Mouse (Mus musculus): ENCODE data around the gene Tmem106a. TPM values are rescaled to one million over a fixed set of nuclear protein-coding genes. Genes with fewer than 3 reads are reported as not detected.
"Not testable (repeated sequence)": the region's sequence is repeated elsewhere in the genome, so short reads cannot be mapped to it uniquely, and the experiment has no call there.

Tmem106a gene
- polyA plus RNA-seq, 1 experiment from 2014 or later, result 2.8 TPM

DNA sequence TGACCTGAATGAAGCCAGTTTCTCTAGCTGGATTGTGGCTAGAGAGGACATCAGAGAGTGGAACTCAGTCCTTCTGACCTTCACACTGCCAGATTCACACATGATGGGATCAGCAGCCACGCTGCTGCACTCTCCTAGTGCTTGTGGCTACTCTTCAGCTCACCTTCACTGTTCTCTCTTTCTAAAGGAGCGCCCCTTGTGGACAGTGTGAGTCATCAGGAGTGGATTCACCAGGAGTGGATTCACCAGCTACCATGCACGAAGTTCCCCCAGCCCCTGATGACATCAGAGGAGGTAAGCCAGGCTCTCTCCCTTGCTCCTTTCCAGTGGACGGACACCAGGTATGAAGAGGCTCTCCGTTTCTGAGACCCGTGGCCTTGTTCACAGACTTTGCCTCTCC is 5.9 kb upstream of the Tmem106a start:
- Histone ChIP-seq H3K9me3 (no peaks in the 10 kb centered on the region), H3K4me1 (no peaks in the 10 kb centered on the region), H3K27me3 (replicated peaks) (no peaks in the 10 kb centered on the region), H3K4me3 (no peak overlapping the region), H3K9ac (no peak overlapping the region), H3K36me3 (peaks cover 93% of the 10 kb centered on the region), H3K4me2 (replicated peaks) (no peak overlapping the region), H3K27ac (no peak overlapping the region)
- 83% methylated on average over 6 of the region's 6 CpGs for WGBS
- ATAC-seq (ENCODE audit: low FRiP score, low read depth), result no peak

DNA sequence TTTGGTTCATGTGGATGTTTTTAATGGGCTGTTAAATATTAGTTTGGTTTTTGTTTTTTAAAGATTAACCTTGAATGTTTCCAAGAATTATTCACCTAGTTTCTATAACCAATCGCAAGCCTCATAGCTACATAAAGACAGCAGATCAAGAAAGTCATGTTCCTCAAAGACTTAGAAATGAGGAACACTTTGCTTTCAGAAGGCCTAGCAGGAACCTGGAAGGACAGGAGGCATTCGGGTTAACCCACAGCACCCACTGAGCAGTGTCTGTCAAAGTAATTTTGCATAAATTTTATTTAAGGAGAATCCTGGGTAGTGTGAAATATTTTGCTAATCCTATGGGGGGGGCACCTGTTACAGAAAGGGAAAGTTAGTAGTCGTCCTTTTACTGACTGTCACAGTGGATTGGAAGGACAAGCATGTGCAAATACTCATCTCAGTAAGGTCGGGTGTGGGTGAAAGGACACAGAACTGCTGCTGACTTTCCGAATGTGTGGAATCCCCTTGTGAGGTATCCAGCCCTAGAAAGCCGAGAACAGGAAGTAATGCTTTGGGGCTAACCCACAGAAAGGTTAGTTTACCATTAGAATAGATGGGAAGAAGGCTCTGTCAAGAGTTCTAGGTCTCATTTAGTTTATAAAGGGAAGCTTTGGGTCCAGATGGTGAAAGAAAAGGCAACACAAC is 819 bp upstream of the Tmem106a start:
- peaks cover 7% of the 10 kb centered on the region for H3K4me1 ChIP-seq
- H3K4me3 ChIP-seq, result no peak overlapping the region
- H3K36me3 ChIP-seq, result peaks cover 54% of the 10 kb centered on the region
- WGBS, result 72% methylated on average over 6 of the region's 6 CpGs
- H3K4me2 ChIP-seq (replicated peaks), result no peak overlapping the region
- H3K9me3 ChIP-seq, result no peaks in the 10 kb centered on the region
- H3K27me3 ChIP-seq (replicated peaks), result no peaks in the 10 kb centered on the region
- no peak overlapping the region for H3K9ac ChIP-seq
- no peak overlapping the region for H3K27ac ChIP-seq
- ATAC-seq (ENCODE audit: low FRiP score, low read depth), result no peak

DNA sequence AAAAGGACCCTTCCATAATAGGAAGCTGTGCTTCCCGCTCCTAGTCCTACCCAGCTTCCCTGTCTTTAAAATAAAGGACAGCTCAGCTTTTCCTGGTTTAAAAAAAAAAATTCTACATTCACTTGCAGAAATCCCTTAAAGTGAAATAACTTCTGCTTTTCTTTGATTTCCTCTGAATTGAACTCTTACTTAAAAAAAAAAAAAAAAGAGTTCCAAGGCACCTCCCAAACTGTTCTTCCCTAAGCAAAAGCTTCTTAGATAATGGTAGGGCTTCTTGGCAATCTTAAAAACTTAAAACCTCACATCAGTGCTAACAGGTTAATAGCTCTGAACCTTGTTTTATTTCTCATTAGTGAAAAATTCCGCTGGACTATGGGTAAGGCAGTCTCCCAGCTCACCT is 1.2 kb downstream of the Tmem106a start:
- Histone ChIP-seq H3K36me3 (peaks cover 38% of the 10 kb centered on the region), H3K4me3 (no peak overlapping the region), H3K4me2 (replicated peaks) (no peak overlapping the region), H3K9ac (no peak overlapping the region), H3K4me1 (peaks cover 7% of the 10 kb centered on the region), H3K9me3 (no peaks in the 10 kb centered on the region), H3K27me3 (replicated peaks) (no peaks in the 10 kb centered on the region), H3K27ac (no peak overlapping the region)
- 90% methylated on average over 2 of the region's 2 CpGs for WGBS
- no peak for ATAC-seq (ENCODE audit: low FRiP score, low read depth)

- not testable (repeated sequence) for H3K4me1 ChIP-seq; H3K4me3 ChIP-seq; ATAC-seq (ENCODE audit: low FRiP score, low read depth); H3K27me3 ChIP-seq (replicated peaks); H3K9ac ChIP-seq; H3K27ac ChIP-seq; H3K9me3 ChIP-seq; H3K4me2 ChIP-seq (replicated peaks)
- WGBS, result 91% methylated on average over 1 of the region's 1 CpGs
- peaks cover 22% of the 10 kb centered on the region for H3K36me3 ChIP-seq
Measured at GRCm38 (mm10) chr11:101585031-101585430, 3.0 kb downstream of the Tmem106a start.

GRCm38 (mm10) chr11:101585805-101586204 is 3.8 kb downstream of the Tmem106a start:
- peaks cover 7% of the 10 kb centered on the region for H3K4me1 ChIP-seq
- H3K36me3 ChIP-seq, result peaks cover 15% of the 10 kb centered on the region

DNA sequence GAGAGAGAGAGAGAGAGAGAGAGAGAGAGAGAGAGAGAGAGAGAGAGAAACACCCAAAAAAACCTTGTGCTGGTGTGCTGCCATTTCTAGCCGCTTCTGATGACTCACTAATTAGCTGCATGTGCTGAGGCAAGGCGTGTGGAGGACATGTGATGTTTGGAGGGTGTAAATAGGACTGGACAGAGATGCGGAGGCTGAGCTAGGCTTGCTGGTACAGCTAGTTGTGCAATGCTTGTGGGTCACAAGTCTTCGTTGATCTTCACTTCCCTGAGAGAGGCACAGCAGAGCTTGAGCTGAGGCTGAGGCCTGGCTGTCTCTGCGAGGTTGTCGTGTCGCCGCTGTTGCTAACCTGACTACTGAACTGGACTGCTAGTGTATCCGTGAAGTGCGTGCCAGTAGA is 5.6 kb downstream of the Tmem106a start:
- 94% methylated on average over 10 of the region's 10 CpGs for WGBS
- Histone ChIP-seq H3K27me3 (replicated peaks) (no peaks in the 10 kb centered on the region), H3K4me3 (no peak overlapping the region), H3K4me2 (replicated peaks) (no peak overlapping the region), H3K4me1 (no peaks in the 10 kb centered on the region), H3K9me3 (no peaks in the 10 kb centered on the region), H3K36me3 (peaks cover 10% of the 10 kb centered on the region), H3K27ac (no peak overlapping the region), H3K9ac (no peak overlapping the region)
- no peak for ATAC-seq (ENCODE audit: low FRiP score, low read depth)

More at GRCm38 (mm10) chr11:101585805-101586204, 3.8 kb downstream of the Tmem106a start:
- ATAC-seq (ENCODE audit: low FRiP score, low read depth), result no peak
- 82% methylated on average over 4 of the region's 4 CpGs for WGBS
- Histone ChIP-seq H3K9me3 (no peaks in the 10 kb centered on the region), H3K4me2 (replicated peaks) (no peak overlapping the region), H3K27ac (no peak overlapping the region), H3K27me3 (replicated peaks) (no peaks in the 10 kb centered on the region), H3K9ac (no peak overlapping the region), H3K4me3 (no peak overlapping the region)

GRCm38 (mm10) chr11:101588868-101589267 is 6.8 kb downstream of the Tmem106a start:
- H3K4me2 ChIP-seq (replicated peaks), result no peak overlapping the region
- H3K27me3 ChIP-seq (replicated peaks), result no peaks in the 10 kb centered on the region
- H3K4me3 ChIP-seq, result no peak overlapping the region
- H3K36me3 ChIP-seq, result peaks cover 6% of the 10 kb centered on the region
- 89% methylated on average over 7 of the region's 7 CpGs for WGBS
- no peak overlapping the region for H3K9ac ChIP-seq
- no peaks in the 10 kb centered on the region for H3K9me3 ChIP-seq
- no peak for ATAC-seq (ENCODE audit: low FRiP score, low read depth)
- no peaks in the 10 kb centered on the region for H3K4me1 ChIP-seq
- no peak overlapping the region for H3K27ac ChIP-seq

DNA sequence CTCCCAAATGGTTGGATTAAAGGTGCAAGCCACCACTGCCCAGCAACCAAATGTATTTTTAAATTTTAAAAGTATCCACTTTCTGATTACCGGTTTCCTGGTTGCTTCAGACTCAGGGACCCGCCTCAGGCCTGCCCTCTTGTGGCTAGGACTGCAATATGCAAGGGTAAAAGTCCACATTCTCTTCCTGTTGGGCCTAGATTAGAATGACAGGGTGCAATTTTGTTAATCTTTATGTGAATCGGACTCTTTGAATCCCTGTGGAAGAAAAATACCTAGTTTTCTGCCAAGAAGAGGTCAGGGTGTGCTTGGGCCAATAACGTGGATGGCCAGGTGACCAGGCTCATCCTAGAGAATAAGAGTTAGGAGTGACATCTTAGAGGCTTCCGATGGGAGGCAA is 7.4 kb downstream of the Tmem106a start:
- Histone ChIP-seq H3K27me3 (replicated peaks) (no peaks in the 10 kb centered on the region), H3K27ac (no peak overlapping the region), H3K4me3 (no peak overlapping the region), H3K9me3 (no peaks in the 10 kb centered on the region), H3K36me3 (peaks cover 6% of the 10 kb centered on the region), H3K4me1 (no peaks in the 10 kb centered on the region), H3K9ac (no peak overlapping the region), H3K4me2 (replicated peaks) (no peak overlapping the region)
- WGBS, result 31% methylated on average over 5 of the region's 5 CpGs
- ATAC-seq (ENCODE audit: low FRiP score, low read depth), result no peak

DNA sequence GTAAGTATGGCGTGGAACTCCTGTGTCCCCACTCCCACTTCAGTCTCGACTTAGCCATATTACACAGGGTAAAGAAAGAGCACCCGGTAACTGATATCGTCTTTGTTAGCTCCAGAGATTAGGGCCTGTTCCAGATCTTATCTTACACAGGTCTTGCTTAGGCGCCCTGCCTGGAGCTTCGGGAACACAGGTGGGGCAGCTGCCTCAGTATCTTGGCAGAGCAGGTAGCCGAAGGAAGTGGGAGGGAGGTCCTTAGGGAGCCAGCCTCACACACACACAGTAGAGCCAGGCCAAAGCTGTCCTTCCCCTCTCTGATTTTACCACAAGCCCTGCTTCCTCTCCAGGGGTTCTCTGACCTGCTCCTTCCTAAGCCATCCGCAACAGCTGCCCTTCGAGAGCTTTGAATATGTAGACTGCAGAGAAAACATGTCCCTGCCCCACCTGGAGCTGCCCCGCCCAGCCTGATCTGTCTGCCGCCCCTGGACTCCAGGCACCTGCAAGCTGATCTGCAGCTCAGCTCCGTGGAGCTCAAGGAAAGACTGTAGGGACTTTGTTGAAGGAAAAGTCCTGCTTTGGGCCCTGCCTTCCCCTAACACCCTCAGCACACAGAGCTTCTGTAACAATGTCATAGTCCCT is 8.1 kb downstream of the Tmem106a start:
- Histone ChIP-seq H3K4me1 (no peaks in the 10 kb centered on the region), H3K36me3 (peaks cover 6% of the 10 kb centered on the region), H3K9me3 (no peaks in the 10 kb centered on the region), H3K27me3 (replicated peaks) (no peaks in the 10 kb centered on the region), H3K27ac (no peak overlapping the region), H3K4me2 (replicated peaks) (no peak overlapping the region), H3K9ac (no peak overlapping the region), H3K4me3 (no peak overlapping the region)
- WGBS, result 82% methylated on average over 12 of the region's 12 CpGs
- ATAC-seq (ENCODE audit: low FRiP score, low read depth), result no peak

- Histone ChIP-seq H3K4me2 (replicated peaks) (no peak within 1 kb of the TSS), H3K4me3 (no peak within 1 kb of the TSS), H3K9me3 (no peaks in the 10 kb centered on the region), H3K4me1 (no peaks in the 10 kb centered on the region), H3K27me3 (replicated peaks) (no peaks in the 10 kb centered on the region), H3K27ac (no peak within 1 kb of the TSS), H3K36me3 (no peaks in the 10 kb centered on the region), H3K9ac (no peak within 1 kb of the TSS)
- WGBS, result 81% methylated on average over 6 of the region's 6 CpGs
- no peak for ATAC-seq (ENCODE audit: low FRiP score, low read depth)
Measured at GRCm38 (mm10) chr11:101599156-101599555, 17.1 kb downstream of the Tmem106a start, which contains the start of gene Gm11634. TSS of gene Gm11634 (minus strand) at chr11:101599256.

DNA sequence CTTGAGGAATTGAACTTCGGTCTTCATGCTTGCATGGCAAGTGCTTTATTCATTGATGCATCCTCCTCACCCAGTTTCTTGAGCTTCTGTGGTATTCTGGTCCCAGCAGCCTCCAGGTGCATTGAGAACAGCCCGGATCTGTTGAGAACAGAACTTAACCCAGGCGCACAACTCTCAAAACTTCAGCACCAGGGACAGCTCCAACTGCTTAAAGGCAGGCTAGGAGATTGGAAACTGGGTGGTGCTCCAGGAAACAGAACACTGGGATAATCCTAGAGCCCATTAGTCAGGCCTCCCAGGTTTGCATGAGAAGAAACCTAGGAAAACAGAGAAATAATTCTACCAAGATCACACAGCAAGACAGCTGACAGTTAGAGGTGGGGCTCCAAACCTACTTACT is 20.4 kb downstream of the Tmem106a start:
- Histone ChIP-seq H3K4me1 (no peaks in the 10 kb centered on the region), H3K9ac (no peak overlapping the region), H3K36me3 (no peaks in the 10 kb centered on the region), H3K27ac (no peak overlapping the region), H3K27me3 (replicated peaks) (no peaks in the 10 kb centered on the region), H3K9me3 (no peaks in the 10 kb centered on the region), H3K4me2 (replicated peaks) (no peak overlapping the region), H3K4me3 (no peak overlapping the region)
- ATAC-seq (ENCODE audit: low FRiP score, low read depth), result no peak
- WGBS, result 10% methylated on average over 3 of the region's 3 CpGs

DNA sequence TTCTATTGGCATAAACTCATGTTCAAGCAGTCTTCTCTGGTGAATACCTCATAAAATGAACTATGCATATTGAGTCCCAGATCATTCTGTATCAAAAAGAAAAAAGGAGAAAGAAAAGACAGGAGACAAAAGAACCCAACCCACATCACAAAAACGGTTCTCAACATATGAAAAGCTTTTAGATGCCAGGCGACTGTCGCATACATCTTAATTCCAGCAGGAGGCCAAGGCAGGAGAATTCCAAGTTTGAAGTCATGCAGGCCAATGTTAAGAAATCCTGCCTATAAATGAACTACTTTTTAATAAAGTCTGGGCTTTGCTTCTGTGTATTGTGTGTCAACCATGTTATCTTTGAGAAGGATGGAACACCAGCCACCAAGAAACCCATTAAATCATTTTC is 22.1 kb downstream of the Tmem106a start:
- Histone ChIP-seq H3K36me3 (no peaks in the 10 kb centered on the region), H3K9me3 (no peaks in the 10 kb centered on the region), H3K4me3 (no peak overlapping the region), H3K27ac (no peak overlapping the region), H3K4me2 (replicated peaks) (peak overlapping the region; percentile 52), H3K4me1 (no peaks in the 10 kb centered on the region), H3K9ac (no peak overlapping the region), H3K27me3 (replicated peaks) (no peaks in the 10 kb centered on the region)
- ATAC-seq (ENCODE audit: low FRiP score, low read depth), result no peak
- WGBS, result 2% methylated on average over 3 of the region's 3 CpGs
